Mouse (Mus musculus) neural tube, embryonic 14.5 days (tissue): ENCODE measurements around the gene Lats2. TPM values are rescaled to one million over a fixed set of nuclear protein-coding genes. Genes with fewer than 3 reads are reported as not detected.

Experiments
- ATAC-seq: fragments of 200-750 bp; cut with Nextera tagmentation; 2 replicates; pipeline ENCODE4 v1.8.0; 2017; ENCODE audit warnings: low read depth, mild to moderate bottlenecking, moderate TSS enrichment, moderate library complexity
- H3K27ac ChIP-seq: fragments of 300-500 bp; sonication (generic); 2 replicates; pipeline ENCODE4 v1.5.1; 2014; ENCODE audit warnings: low read depth, mild to moderate bottlenecking, control low read depth, low read length, moderate library complexity, mixed read lengths
- H3K27me3 ChIP-seq: fragments of 300-500 bp; sonication (generic); 2 replicates; pipeline ENCODE4 v1.6.1; 2014; ENCODE audit warnings: low read length; ENCODE audit not compliant: control insufficient read depth, insufficient read depth
- H3K36me3 ChIP-seq: fragments of 300-500 bp; sonication (generic); 2 replicates; pipeline ENCODE4 v1.6.1; 2014; ENCODE audit warnings: low read length, mixed read lengths; ENCODE audit not compliant: control insufficient read depth, insufficient read depth
- H3K4me1 ChIP-seq: fragments of 300-500 bp; sonication (generic); 2 replicates; pipeline ENCODE4 v1.6.1; 2014; ENCODE audit warnings: low read length; ENCODE audit not compliant: control insufficient read depth, insufficient read depth
- H3K4me2 ChIP-seq: fragments of 300-500 bp; sonication (generic); 2 replicates; pipeline ENCODE4 v1.6.1; 2014; ENCODE audit warnings: mild to moderate bottlenecking, low read depth, low read length, control low read depth
- H3K4me3 ChIP-seq: fragments of 300-500 bp; sonication (generic); 2 replicates; pipeline ENCODE4 v1.5.1; 2014; ENCODE audit warnings: low read depth, low read length, control low read depth, mixed read lengths
- H3K9ac ChIP-seq: fragments of 300-500 bp; sonication (generic); replicated peaks from 2 replicates; pipeline ENCODE4 v1.6.1; 2014; ENCODE audit warnings: low read depth, mild to moderate bottlenecking, control low read depth, low read length, mixed read lengths
- H3K9me3 ChIP-seq: fragments of 300-500 bp; sonication (generic); 2 replicates; pipeline ENCODE4 v1.6.1; 2016; ENCODE audit warnings: low read length; ENCODE audit not compliant: control insufficient read depth
- WGBS: fragments of 180-500 bp; shearing (Covaris S2); extraction: QIAGEN DNeasy Blood & Tissue Kit; methylation state at CpG from one replicate; pipeline ENCODE4 v1.1.7; 2014; 5-methylcytosine and 5-hydroxymethylcytosine counted together
- polyA plus RNA-seq: library from polyadenylated mRNA; unstranded; fragments of >200 nt; fragmentation: Nextera tagmentation; extraction: Ambion mirVana; gene quantifications from 2 replicates; pipeline ENCODE4 v1.2.1, GENCODE M21; 2014

Lats2 gene
- polyA plus RNA-seq, 1 experiment from 2014 or later: 5.0 TPM

DNA sequence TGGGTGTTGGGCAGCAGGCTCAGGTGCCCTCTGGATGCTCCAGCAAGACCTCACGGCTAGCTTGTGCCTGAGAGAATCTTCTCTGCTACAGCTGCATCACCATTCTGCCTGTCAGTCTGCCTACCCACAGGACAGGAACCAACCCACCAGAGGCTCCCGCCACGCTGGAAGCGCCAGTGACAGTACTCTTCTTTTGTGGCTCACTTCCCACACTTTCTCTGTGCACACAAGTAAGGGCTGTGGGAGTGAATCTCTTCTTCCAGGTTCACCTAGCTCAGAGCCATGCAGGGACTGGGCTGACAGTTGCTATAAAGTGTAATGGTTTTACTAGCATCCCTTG is 51.5 kb downstream of the Lats2 start:
- H3K4me3 ChIP-seq: no peak overlapping the region
- no peaks in the 10 kb centered on the region for H3K36me3 ChIP-seq
- peaks cover 10% of the 10 kb centered on the region for H3K4me1 ChIP-seq
- peak; percentile 31 for ATAC-seq
- H3K9me3 ChIP-seq: no peaks in the 10 kb centered on the region
- H3K27me3 ChIP-seq: no peaks in the 10 kb centered on the region
- no peak overlapping the region for H3K9ac ChIP-seq
- H3K27ac ChIP-seq: no peak overlapping the region
- no peak overlapping the region for H3K4me2 ChIP-seq
- WGBS: 79% methylated on average over 4 of the region's 4 CpGs

- H3K9me3 ChIP-seq: no peaks in the 10 kb centered on the region
- WGBS: 94% methylated on average over 4 of the region's 4 CpGs
- H3K9ac ChIP-seq: no peak overlapping the region
- H3K27ac ChIP-seq: no peak overlapping the region
- ATAC-seq: no peak
- H3K27me3 ChIP-seq: no peaks in the 10 kb centered on the region
- peaks cover 10% of the 10 kb centered on the region for H3K4me1 ChIP-seq
- H3K4me2 ChIP-seq: no peak overlapping the region
- no peaks in the 10 kb centered on the region for H3K36me3 ChIP-seq
- H3K4me3 ChIP-seq: no peak overlapping the region
Measured at GRCm38 (mm10) chr14:57705759-57706158, 52.4 kb downstream of the Lats2 start.

- H3K4me1 ChIP-seq: peaks cover 10% of the 10 kb centered on the region
- 0 out of 2 replicates have a peak, but pooled peaks cover 3% of the 10 kb centered on the region for H3K36me3 ChIP-seq
- H3K4me3 ChIP-seq: no peak overlapping the region
- no peak overlapping the region for H3K4me2 ChIP-seq
- no peak overlapping the region for H3K27ac ChIP-seq
- WGBS: 92% methylated on average over 4 of the region's 4 CpGs
- no peak overlapping the region for H3K9ac ChIP-seq
- no peaks in the 10 kb centered on the region for H3K27me3 ChIP-seq
- H3K9me3 ChIP-seq: no peaks in the 10 kb centered on the region
- ATAC-seq: no peak
Measured at GRCm38 (mm10) chr14:57705075-57705474, 53.1 kb downstream of the Lats2 start.

DNA sequence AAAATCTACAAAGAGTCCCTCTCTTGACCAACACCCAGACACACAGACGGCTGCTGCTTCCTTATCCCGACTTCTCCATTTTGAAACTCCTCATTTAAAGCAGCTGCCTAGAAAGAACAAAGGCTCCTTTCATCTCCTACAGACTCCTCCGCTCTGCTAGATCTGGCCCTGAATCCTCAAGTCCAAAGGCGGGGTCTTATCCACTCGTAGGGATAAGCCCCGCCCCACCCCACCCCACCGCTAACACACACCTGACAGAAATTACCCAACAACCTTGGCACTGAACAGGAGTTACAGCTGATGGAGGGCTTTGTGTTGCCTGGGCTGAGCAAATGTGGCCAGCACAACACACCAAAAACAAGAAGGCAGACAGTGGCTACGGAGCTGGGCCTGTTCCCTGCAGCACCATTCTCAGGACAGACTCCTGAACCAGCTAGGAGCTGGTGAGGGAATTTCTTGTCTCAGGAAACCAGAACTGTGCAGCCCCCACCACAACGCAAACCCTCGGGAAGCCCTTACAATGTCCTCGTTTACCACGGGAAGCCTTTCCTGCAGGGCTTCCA is 56.2 kb downstream of the Lats2 start:
- Histone ChIP-seq H3K4me1 (peaks cover 3% of the 10 kb centered on the region; the same call in 1 of the 2 replicates), H3K27me3 (no peaks in the 10 kb centered on the region), H3K4me3 (no peak overlapping the region), H3K36me3 (peaks cover 14% of the 10 kb centered on the region), H3K9me3 (no peaks in the 10 kb centered on the region), H3K4me2 (no peak overlapping the region), H3K9ac (no peak overlapping the region), H3K27ac (peak overlapping the region; percentile 25; the same call in 1 of the 2 replicates)
- whole genome bisulfite sequencing: 49% methylated on average over 12 of the region's 12 CpGs
- peak; percentile 54; the same call in 1 of the 2 replicates for ATAC-seq

GRCm38 (mm10) chr14:57699461-57699970 is 58.7 kb downstream of the Lats2 start:
- WGBS: 97% methylated on average over 33 of the region's 33 CpGs
- H3K4me1 ChIP-seq: no peaks in the 10 kb centered on the region
- no peaks in the 10 kb centered on the region for H3K9me3 ChIP-seq
- H3K27me3 ChIP-seq: no peaks in the 10 kb centered on the region
- no peak overlapping the region for H3K4me2 ChIP-seq
- H3K9ac ChIP-seq: no peak overlapping the region
- H3K4me3 ChIP-seq: no peak overlapping the region
- H3K36me3 ChIP-seq: peaks cover 20% of the 10 kb centered on the region
- H3K27ac ChIP-seq: no peak overlapping the region
- ATAC-seq: no peak

- Histone ChIP-seq H3K4me3 (no peak overlapping the region), H3K4me2 (no peak overlapping the region), H3K4me1 (no peaks in the 10 kb centered on the region), H3K9ac (no peak overlapping the region), H3K9me3 (no peaks in the 10 kb centered on the region), H3K36me3 (peaks cover 20% of the 10 kb centered on the region), H3K27ac (no peak overlapping the region), H3K27me3 (no peaks in the 10 kb centered on the region)
- WGBS: 91% methylated on average over 10 of the region's 10 CpGs
- ATAC-seq: no peak
Measured at GRCm38 (mm10) chr14:57699016-57699415, 59.2 kb downstream of the Lats2 start.

DNA sequence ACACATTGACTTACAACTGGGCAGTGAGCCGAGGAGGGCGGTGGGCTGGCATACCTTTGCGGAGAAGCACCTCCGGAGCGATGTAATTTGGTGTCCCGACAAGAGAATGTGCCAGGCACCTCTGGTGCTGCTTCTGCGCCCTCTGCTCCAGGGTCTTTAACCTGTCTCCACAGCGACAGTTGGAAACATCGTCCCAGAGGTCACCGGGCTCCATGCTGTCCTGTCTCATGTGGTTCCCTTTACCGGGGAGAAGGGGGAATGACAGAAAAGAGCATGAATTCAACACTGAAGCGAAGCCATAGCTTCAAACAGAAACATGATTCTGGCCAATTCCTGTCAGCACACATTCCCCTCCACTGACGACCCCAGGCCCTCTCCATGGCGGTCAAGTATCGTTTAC is 62.1 kb downstream of the Lats2 start:
- H3K9ac ChIP-seq: no peak overlapping the region
- no peak for ATAC-seq
- no peaks in the 10 kb centered on the region for H3K9me3 ChIP-seq
- no peak overlapping the region for H3K4me2 ChIP-seq
- 97% methylated on average over 15 of the region's 15 CpGs for WGBS
- no peak overlapping the region for H3K4me3 ChIP-seq
- no peak overlapping the region for H3K27ac ChIP-seq
- H3K27me3 ChIP-seq: no peaks in the 10 kb centered on the region
- peaks cover 25% of the 10 kb centered on the region for H3K36me3 ChIP-seq
- H3K4me1 ChIP-seq: no peaks in the 10 kb centered on the region

DNA sequence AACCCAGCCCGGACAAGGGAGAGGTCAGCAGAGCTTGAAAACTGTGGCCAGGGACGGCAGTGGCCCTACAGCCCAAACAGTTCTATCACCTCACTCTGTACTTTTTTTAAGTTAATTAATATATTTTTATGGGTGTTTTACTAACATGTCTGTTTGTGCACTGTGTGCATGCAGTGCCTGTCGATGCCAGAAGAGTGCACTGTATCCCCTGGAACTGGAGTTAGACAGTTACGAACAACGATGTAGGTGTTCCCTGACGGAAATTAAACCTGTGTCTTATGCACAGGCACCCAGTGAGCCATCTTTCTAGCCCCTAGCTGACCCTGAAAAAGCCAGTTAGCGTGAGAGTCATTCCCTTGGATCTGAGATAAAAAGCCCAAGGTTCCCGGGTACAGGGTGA is 62.6 kb downstream of the Lats2 start:
- ATAC-seq: no peak
- peaks cover 30% of the 10 kb centered on the region for H3K36me3 ChIP-seq
- no peaks in the 10 kb centered on the region for H3K27me3 ChIP-seq
- 93% methylated on average over 8 of the region's 8 CpGs for WGBS
- H3K4me3 ChIP-seq: no peak overlapping the region
- no peak overlapping the region for H3K27ac ChIP-seq
- H3K4me1 ChIP-seq: no peaks in the 10 kb centered on the region
- no peak overlapping the region for H3K9ac ChIP-seq
- no peaks in the 10 kb centered on the region for H3K9me3 ChIP-seq
- H3K4me2 ChIP-seq: no peak overlapping the region

- H3K27ac ChIP-seq: no peak overlapping the region
Measured at GRCm38 (mm10) chr14:57694246-57694645, 63.9 kb downstream of the Lats2 start.

More at GRCm38 (mm10) chr14:57694246-57694645, 63.9 kb downstream of the Lats2 start:
- WGBS: 88% methylated on average over 16 of the region's 16 CpGs
- ATAC-seq: no peak
- H3K36me3 ChIP-seq: peaks cover 22% of the 10 kb centered on the region
- H3K4me3 ChIP-seq: no peak overlapping the region
- H3K9ac ChIP-seq: no peak overlapping the region
- no peaks in the 10 kb centered on the region for H3K4me1 ChIP-seq
- no peaks in the 10 kb centered on the region for H3K27me3 ChIP-seq
- H3K4me2 ChIP-seq: no peak overlapping the region
- no peaks in the 10 kb centered on the region for H3K9me3 ChIP-seq
